Mouse (Mus musculus): ENCODE data around the gene Dtd1. TPM values are rescaled to one million over a fixed set of nuclear protein-coding genes. Genes with fewer than 3 reads are reported as not detected.

Gene Dtd1
- polyA plus RNA-seq, 1 experiment: 16.5 TPM

GRCm38 (mm10) chr2:144768375-144769117, 168.8 kb downstream of the Dtd1 start:
- DNase-seq (ENCODE audit: low read depth): no peak

- no peak for DNase-seq (ENCODE audit: low read depth)
These were observed 169.4 kb downstream of the Dtd1 start for GRCm38 (mm10) chr2:144769118-144769496.

DNA sequence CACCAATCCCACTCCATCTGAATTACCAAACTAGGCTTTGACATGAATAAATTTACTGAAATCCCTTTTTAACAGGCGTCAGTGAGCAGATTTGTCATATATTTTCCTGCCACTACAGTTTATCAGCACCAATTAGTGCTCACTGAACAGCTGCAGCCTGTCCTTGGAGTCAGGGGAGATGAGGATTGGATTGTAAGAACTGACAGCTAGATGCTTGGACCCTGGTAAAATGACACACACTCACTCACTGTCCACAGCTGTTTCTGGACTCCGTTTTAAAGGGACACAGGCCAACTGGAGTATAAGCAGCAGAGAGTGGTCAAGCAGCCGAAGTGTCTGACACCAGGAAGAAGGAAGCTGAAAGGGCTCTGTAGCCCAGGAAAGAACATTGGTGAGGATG, 169.9 kb downstream of the Dtd1 start:
- DNase-seq (ENCODE audit: low read depth): no peak

DNA sequence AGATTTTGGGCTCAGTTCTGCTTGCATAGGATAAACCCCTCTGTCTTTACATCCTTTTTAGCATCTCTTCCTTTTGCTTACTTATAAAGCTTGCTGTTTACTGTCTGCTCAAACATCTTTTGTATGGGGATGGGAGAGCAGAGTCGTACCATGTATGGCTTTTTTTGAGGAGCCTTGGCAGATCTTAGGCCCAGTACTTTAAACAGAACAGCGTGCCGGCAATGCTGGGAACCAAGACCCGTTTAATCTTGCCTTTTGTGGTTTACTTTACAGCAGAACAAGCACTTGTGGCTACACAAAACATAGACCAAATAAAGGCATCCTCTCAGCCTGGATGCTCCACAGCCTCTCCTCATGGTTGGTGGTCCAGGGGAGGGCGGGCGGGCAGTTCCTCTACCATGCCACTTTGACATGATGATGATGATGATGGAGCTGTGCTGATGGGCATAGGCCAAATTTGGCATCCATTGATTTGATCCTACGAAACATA, 170.8 kb downstream of the Dtd1 start:
- DNase-seq (ENCODE audit: low read depth): no peak

GRCm38 (mm10) chr2:144771841-144772240, 172.1 kb downstream of the Dtd1 start:
- no peak for DNase-seq (ENCODE audit: low read depth)

- no peak for DNase-seq (ENCODE audit: low read depth)
These were observed 175.0 kb downstream of the Dtd1 start for GRCm38 (mm10) chr2:144774636-144775160.

DNA sequence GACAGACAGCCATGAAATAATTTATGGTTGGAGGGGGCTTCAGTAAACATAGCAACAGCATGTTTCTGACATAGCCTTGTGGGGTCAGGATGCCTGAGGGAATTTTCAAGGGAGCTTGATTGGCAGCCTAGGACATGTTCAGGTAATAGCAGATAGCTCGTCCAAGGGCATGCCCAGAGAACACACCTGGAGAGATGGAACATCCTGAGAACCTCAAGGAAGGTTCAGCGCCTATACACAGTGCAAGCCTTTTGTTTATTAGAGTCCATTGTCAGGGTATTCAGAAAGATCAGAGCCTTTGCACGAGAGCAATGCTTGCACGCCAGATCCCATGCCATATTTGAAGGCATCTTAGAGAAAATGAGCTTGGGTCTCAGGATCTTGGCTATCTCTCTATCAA, 175.9 kb downstream of the Dtd1 start:
- no peak for DNase-seq (ENCODE audit: low read depth)

- no peak for DNase-seq (ENCODE audit: low read depth)
These were observed 179.6 kb downstream of the Dtd1 start for GRCm38 (mm10) chr2:144779263-144779662.

DNA sequence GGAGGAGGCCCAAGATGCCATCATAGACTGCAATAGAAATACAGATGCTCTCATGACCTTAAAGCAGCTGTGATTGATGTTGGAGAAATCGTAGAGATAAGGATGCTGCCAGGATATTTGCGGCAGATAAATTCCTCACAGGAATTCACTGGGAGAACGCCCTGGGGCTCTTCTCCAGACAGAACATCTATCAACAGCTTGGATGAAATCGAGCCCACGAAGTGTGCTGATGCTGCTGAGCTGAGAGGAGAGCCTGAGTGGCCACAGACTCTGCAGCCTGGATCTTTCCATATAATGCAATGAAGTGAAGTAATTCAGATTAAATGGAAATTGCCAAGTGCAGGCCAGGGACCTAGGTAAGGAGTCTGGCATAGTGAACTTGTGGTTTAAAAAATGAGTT, 181.0 kb downstream of the Dtd1 start:
- DNase-seq (ENCODE audit: low read depth): no peak

DNA sequence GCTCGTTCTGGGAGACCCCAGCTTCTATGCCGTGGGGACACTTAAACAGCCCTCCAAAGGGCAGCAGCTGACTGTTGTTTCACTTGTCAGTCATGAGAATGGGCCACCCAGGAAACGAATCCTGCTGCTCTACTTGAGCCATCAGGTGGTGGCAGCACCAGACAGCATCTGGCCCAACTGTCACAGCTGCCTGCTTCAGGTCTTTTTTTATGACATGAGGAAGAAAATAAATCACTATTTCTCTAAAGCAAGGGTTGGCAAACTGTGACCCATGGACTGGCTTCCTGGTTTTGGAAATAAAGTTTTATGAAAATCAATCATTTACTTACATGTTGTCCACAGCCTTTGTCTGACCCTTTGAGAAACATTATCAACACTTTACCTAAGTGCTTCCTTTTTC, 182.2 kb downstream of the Dtd1 start:
- DNase-seq (ENCODE audit: low read depth): no peak

- no peak for DNase-seq (ENCODE audit: low read depth)
These were observed 182.8 kb downstream of the Dtd1 start for GRCm38 (mm10) chr2:144782481-144782880.

GRCm38 (mm10) chr2:144783190-144783589, 183.5 kb downstream of the Dtd1 start:
- DNase-seq (ENCODE audit: low read depth): no peak

DNA sequence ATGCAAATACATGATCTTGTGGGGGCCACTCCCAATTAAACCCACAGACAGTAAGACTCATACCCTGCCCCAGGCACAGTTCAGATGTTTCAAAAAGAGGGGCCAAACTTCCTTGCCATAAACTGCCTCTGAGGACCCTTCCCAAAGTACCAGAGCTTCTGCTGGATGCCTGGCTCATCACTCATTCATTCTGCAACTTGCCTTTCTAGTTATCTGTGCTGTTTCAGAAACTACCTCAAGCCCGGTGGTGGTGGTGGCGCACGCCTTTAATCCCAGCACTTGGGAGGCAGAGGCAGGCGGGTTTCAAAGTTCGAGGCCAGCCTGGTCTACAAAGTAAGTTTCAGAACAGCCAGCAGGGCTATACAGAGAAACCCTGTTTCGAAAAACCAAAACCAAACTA, 184.1 kb downstream of the Dtd1 start:
- DNase-seq (ENCODE audit: low read depth): no peak

DNA sequence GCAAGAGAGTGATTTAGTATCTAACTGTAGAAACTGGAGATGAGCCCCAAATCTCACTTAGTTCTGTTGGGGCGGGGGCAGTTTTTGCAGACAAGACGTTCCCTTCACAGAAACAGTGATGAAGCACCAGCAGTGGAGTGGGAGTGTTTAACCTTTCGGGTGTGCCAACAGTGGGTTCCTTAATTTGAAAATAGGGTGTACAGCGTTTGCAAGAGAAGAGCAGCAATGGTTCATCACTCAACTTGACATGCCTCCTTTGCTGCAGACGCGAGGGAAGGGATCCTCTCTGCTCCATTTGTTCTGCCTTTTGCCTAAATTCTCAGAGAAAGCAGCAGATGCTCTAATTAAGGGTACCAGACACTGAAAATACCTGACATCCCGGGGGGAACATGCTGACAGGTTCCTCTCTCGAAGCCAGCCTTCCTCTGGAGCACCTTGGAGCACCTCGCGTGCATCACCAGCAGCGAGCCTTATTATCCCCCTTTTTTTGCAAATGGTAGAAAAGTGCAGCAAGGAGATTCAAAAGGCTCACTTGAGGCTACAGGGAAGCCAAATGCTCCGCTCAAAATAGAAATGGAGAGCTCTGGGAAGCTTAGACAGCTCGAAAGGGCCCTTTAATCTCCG, 192.1 kb downstream of the Dtd1 start:
- DNase-seq (ENCODE audit: low read depth): no peak

DNA sequence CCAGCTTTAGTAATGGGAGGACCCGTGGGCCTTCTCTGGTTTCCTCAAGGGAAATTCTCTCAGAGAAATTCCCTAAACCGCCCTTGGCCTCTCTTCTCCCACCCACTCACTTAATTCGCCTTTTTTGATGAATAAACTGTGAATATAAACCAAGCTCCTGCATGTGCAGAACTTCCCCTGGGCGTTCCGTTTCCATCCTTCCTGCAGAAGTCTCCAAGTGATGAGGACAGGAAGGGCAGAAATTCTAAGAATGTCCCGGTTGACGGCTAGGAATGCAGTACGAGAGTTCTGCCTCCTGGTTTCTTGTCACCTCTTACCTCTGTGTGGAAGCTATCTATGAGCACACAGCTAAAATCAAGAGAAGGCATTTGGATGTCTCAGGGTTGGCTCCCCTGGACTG, 197.8 kb downstream of the Dtd1 start:
- no peak for DNase-seq (ENCODE audit: low read depth)

GRCm38 (mm10) chr2:144807766-144808754, 208.4 kb downstream of the Dtd1 start:
- DNase-seq (ENCODE audit: low read depth): no peak

Other genes starting within 250 kb of the Dtd1 start
- gene Kat14, start 230.9 kb upstream of the Dtd1 start, polyA plus RNA-seq (2012; rRNA removed): 24.2 and 28.2 TPM in 2 replicates
- gene Pet117, start 230.9 kb upstream of the Dtd1 start, polyA plus RNA-seq (2012; rRNA removed): not detected in 2 replicates
- 1.6 and 2.2 TPM in 2 replicates for gene Dzank1, start 72.5 kb upstream of the Dtd1 start, polyA plus RNA-seq (2012; rRNA removed)
- gene Polr3f, start 72.2 kb upstream of the Dtd1 start, polyA plus RNA-seq (2012; rRNA removed): 9.6 and 10.9 TPM in 2 replicates
- gene Rbbp9, start 49.0 kb upstream of the Dtd1 start, polyA plus RNA-seq (2012; rRNA removed): 18.1 and 20.4 TPM in 2 replicates
- 82.7 and 82.8 TPM in 2 replicates for gene Sec23b, start 43.7 kb upstream of the Dtd1 start, polyA plus RNA-seq (2012; rRNA removed)
- gene Smim26, start 5.8 kb upstream of the Dtd1 start, polyA plus RNA-seq (2012; rRNA removed): 10.5 and 12.2 TPM in 2 replicates
- gene Scp2d1, start 223.8 kb downstream of the Dtd1 start, polyA plus RNA-seq (2012; rRNA removed): 0.16 and 0.55 TPM in 2 replicates